Mouse (Mus musculus) heart, embryonic 15.5 days (tissue): ENCODE measurements around the gene Disp3. TPM values are rescaled to one million over a fixed set of nuclear protein-coding genes. Genes with fewer than 3 reads are reported as not detected.

Experiments
- ATAC-seq: fragments of 200-750 bp; cut with Nextera tagmentation; replicated peaks from 2 replicates; pipeline ENCODE4 v1.8.0; 2017; ENCODE audit warnings: low read depth, moderate TSS enrichment; ENCODE audit not compliant: insufficient number of reproducible peaks, insufficient read depth, low FRiP score
- H3K27ac ChIP-seq: fragments of 300-500 bp; sonication (generic); 2 replicates; pipeline ENCODE4 v1.5.1; 2015; ENCODE audit warnings: mild to moderate bottlenecking, inconsistent platforms
- H3K27me3 ChIP-seq: fragments of 300-500 bp; sonication (generic); 2 replicates; pipeline ENCODE4 v1.6.1; 2015; ENCODE audit warnings: inconsistent platforms
- H3K36me3 ChIP-seq: fragments of 300-500 bp; sonication (generic); 2 replicates; pipeline ENCODE4 v1.6.1; 2015; ENCODE audit warnings: mild to moderate bottlenecking, inconsistent platforms
- H3K4me1 ChIP-seq: fragments of 300-500 bp; sonication (generic); replicated peaks from 2 replicates; pipeline ENCODE4 v1.6.1; 2015; ENCODE audit warnings: inconsistent platforms
- H3K4me2 ChIP-seq: fragments of 300-500 bp; sonication (generic); 2 replicates; pipeline ENCODE4 v1.6.1; 2015; ENCODE audit warnings: inconsistent platforms, mild to moderate bottlenecking, moderate library complexity
- H3K4me3 ChIP-seq: fragments of 300-500 bp; sonication (generic); 2 replicates; pipeline ENCODE4 v1.5.1; 2015; ENCODE audit warnings: mild to moderate bottlenecking, inconsistent platforms
- H3K9ac ChIP-seq: fragments of 300-500 bp; sonication (generic); 2 replicates; pipeline ENCODE4 v1.6.1; 2015; ENCODE audit warnings: mild to moderate bottlenecking, inconsistent platforms
- H3K9me3 ChIP-seq: fragments of 300-500 bp; sonication (generic); replicated peaks from 2 replicates; pipeline ENCODE4 v1.6.1; 2016; ENCODE audit warnings: inconsistent platforms
- WGBS: fragments of 180-500 bp; shearing (Covaris S2); methylation state at CpG from one replicate; pipeline ENCODE4 v1.1.7; 2015; ENCODE audit warnings: mixed read lengths; 5-methylcytosine and 5-hydroxymethylcytosine counted together
- polyA plus RNA-seq: library from polyadenylated mRNA; unstranded; fragments of >200 nt; fragmentation: Nextera tagmentation; extraction: Ambion mirVana; gene quantifications from 2 replicates; pipeline ENCODE4 v1.2.1, GENCODE M21; 2015

Gene Disp3
- polyA plus RNA-seq, 1 experiment from 2014 or later, result not detected

DNA sequence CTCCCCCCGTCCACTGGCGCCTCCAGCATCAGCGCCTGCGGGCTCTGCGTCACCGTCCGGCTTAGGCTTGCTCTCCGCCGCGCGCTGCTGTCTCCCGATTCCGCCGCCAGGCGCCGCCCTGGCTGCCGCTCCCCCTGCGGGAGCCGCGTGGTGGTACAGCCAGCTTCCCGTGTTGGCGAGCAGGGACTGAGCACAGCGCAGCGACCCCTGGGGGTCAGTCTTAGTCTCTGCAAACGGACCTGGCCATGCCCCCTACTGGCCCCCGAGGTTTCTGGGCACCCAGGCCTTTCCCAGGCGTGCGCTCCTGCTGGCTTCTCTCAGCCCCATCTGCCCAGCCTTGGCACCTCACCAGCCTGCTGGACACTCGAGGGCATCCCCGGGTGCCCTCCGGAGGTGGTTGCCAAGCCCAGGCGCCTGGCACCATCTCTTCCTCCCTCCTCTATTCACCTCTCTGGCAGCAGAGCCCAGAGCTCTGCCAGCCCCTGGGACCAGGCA lies 337 bp upstream of the Disp3 start:
- peak; percentile 44; the same call in 1 of the 2 replicates for ATAC-seq
- H3K4me2 ChIP-seq, result peak overlapping the region; percentile 62
- no peak overlapping the region for H3K27ac ChIP-seq
- peaks cover 62% of the 10 kb centered on the region for H3K27me3 ChIP-seq
- 3% methylated on average over 32 of the region's 32 CpGs for WGBS
- H3K4me3 ChIP-seq, result peak overlapping the region; percentile 37
- no peaks in the 10 kb centered on the region for H3K36me3 ChIP-seq
- peaks cover 7% of the 10 kb centered on the region for H3K4me1 ChIP-seq
- no peaks in the 10 kb centered on the region for H3K9me3 ChIP-seq
- no peak overlapping the region for H3K9ac ChIP-seq

DNA sequence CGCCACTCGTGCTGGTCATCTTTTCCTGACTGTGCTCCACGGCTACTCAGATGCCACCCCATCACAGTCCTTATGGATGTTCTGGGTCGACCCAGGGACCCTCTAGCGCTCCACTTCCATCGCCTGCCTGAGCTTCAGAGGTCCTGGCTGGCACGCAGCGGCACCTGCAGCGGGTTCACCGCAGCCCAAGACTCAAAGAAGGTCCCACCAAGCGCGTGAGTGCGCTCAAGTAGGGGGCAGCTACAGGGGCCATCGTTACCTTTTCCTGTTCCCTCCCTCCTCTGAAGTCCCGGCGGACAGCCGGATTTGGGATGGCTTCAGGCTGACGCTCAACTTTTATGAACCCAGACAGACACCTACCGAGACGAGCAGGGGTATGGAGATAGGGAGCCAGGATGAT lies 724 bp downstream of the Disp3 start:
- peaks cover 64% of the 10 kb centered on the region for H3K27me3 ChIP-seq
- ATAC-seq, result no peak

DNA sequence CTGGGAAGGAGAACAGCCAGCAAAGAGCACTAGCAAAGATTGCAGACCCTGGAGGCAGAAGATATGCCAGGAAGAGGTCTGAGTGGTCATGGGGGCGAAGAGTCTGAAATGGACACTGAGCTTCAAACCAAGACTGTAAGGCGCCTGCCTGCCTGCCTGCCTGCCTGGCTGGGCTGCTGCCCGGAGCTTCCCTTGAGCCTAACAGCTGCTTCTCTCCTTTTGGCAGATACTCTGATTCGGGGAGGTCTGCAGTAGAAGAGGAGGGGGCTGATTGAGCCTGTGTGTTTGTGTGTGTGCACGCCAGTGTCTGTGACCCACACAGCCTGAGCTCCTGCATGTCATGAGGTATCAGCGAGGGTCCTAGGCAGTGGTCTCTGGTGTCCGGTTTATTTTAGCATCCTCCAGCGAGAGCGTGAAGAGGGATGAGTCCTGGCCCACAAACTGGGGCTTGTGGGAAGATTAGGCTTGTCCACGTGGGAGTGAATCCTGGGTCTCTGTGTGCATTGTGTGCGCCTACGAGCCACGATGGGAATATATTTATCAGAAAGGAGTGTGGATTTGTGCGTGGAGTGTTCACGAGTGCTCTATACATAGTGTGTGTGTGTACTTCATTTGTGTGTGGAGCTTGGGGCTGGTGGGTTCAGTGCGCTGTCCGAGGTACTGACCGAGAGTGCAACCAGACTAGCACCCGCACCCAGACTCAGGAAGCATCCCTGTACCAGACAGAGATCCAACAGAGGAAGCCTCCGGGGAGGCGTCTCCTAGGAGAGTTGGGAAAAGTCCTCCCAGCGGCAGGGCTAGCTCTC lies 1.3 kb downstream of the Disp3 start:
- H3K27ac ChIP-seq, result no peak overlapping the region
- no peak overlapping the region for H3K4me3 ChIP-seq
- H3K27me3 ChIP-seq, result peaks cover 64% of the 10 kb centered on the region
- no peak overlapping the region for H3K4me2 ChIP-seq
- H3K9me3 ChIP-seq, result no peaks in the 10 kb centered on the region
- H3K9ac ChIP-seq, result no peak overlapping the region
- peaks cover 7% of the 10 kb centered on the region for H3K4me1 ChIP-seq
- WGBS, result 18% methylated on average over 22 of the region's 22 CpGs
- no peaks in the 10 kb centered on the region for H3K36me3 ChIP-seq
- no peak for ATAC-seq

More for the DNA sequence above, 724 bp downstream of the Disp3 start:
- H3K27ac ChIP-seq, result no peak overlapping the region
- H3K4me1 ChIP-seq, result peaks cover 7% of the 10 kb centered on the region
- H3K9me3 ChIP-seq, result no peaks in the 10 kb centered on the region
- H3K36me3 ChIP-seq, result no peaks in the 10 kb centered on the region
- no peak overlapping the region for H3K9ac ChIP-seq
- H3K4me2 ChIP-seq, result no peak overlapping the region
- no peak overlapping the region for H3K4me3 ChIP-seq
- WGBS, result 2% methylated on average over 20 of the region's 20 CpGs

DNA sequence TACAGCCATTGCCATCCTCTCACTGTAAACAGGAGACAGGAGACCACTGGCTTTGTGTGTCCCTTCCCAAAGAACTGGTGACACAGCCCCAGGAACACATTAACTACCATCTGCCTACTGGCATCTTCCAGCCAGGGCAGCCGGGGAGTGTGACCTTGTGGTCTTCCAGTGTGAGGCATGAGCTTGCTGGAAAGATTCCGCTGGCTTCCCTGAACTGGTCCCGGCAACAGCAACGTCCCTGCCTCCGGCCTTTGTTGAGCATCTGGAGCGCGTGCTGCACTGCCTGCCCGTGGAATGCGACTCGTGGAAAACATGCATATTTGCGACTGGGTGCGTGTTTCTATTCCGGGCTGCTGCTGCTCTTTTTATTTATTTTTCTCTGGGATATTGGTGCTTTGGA lies 3.5 kb downstream of the Disp3 start:
- ATAC-seq, result no peak
- Histone ChIP-seq H3K4me3 (no peak overlapping the region), H3K4me2 (no peak overlapping the region), H3K9me3 (no peaks in the 10 kb centered on the region), H3K27ac (no peak overlapping the region), H3K36me3 (no peaks in the 10 kb centered on the region), H3K27me3 (peaks cover 59% of the 10 kb centered on the region), H3K4me1 (peaks cover 7% of the 10 kb centered on the region), H3K9ac (no peak overlapping the region)
- 40% methylated on average over 13 of the region's 13 CpGs for WGBS

DNA sequence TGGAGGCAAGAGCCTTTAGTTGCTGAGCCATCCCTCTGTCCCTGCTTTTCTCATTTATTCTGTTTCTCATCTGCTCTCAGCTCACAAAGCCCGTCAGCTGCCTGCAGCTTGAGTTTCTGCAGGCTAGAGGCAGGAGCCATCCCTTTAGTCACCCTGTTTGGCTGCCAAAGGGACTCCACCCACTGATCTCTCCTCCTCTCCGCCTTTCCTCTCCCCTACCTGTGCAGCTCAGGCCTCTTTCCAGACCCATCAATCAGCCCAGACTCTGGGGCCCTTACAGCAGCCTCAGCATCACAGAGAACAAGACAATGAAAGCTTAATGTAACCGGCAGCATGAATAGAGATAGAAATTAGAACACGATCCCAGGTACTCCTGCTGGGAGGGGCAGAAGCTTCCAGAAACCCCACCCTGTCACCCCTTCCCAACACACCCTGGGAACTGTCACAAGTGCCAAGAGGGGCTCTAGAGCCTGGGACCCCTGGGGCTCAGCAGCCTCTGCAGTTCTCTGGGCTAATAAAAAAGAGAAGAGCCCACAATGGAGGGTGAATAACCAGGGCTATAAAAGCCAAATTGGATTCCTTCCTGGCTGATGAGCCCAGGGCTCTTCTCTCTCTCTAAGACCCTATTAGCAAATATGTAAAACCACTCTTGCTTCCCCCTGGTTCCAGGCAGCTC lies 10.8 kb downstream of the Disp3 start:
- Histone ChIP-seq H3K9me3 (no peaks in the 10 kb centered on the region), H3K9ac (no peak overlapping the region), H3K4me1 (no peaks in the 10 kb centered on the region), H3K4me3 (no peak overlapping the region), H3K4me2 (no peak overlapping the region), H3K27ac (no peak overlapping the region), H3K27me3 (peaks cover 56% of the 10 kb centered on the region), H3K36me3 (no peaks in the 10 kb centered on the region)
- WGBS, result 24% methylated on average over 4 of the region's 4 CpGs
- no peak for ATAC-seq

DNA sequence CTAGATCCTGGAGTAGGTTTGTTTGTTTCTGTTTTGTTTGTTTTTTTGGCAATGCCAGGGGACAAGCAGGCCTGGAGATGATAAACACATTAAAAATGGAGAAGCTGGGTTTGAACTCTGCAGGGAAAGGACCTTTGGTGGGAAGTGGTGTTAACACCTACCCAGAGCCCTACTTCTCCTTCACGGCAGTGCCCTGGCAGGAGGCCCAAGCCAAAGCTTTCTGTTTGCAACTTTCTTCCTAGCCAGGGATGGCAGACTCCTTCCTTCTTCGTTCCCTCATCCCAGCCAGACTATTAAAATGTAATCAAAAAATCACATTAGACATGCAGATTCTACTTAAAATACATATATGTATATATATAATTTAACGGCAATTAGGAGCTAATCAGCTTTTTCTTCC lies 13.1 kb downstream of the Disp3 start:
- no peaks in the 10 kb centered on the region for H3K36me3 ChIP-seq
- no peak overlapping the region for H3K4me2 ChIP-seq
- no peak overlapping the region for H3K9ac ChIP-seq
- H3K27me3 ChIP-seq, result peaks cover 79% of the 10 kb centered on the region
- no peak overlapping the region for H3K4me3 ChIP-seq
- no peak overlapping the region for H3K27ac ChIP-seq
- no peak for ATAC-seq
- no peaks in the 10 kb centered on the region for H3K9me3 ChIP-seq
- 41% methylated on average over 3 of the region's 3 CpGs for WGBS
- H3K4me1 ChIP-seq, result no peaks in the 10 kb centered on the region

DNA sequence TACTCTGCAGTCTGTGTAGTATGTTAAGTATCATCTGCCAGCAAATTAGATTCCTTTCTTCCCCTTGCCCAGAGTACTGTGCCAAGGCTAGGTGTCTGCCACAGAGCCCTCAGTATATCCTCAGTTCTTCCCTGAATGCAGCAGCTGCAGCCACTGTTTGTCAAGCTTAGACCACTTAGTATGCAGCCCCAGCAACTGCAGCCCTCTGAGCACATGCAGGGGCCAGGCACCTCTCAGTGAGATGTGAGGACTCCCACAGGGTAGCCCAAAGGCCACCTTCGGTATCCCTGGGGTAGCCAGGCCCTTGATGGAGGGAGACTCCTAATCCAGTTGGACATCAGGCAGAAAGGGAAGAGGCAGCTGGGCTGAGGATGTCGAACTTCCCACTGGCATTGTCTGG lies 14.5 kb downstream of the Disp3 start:
- ATAC-seq, result no peak
- H3K27me3 ChIP-seq, result peaks cover 82% of the 10 kb centered on the region

DNA sequence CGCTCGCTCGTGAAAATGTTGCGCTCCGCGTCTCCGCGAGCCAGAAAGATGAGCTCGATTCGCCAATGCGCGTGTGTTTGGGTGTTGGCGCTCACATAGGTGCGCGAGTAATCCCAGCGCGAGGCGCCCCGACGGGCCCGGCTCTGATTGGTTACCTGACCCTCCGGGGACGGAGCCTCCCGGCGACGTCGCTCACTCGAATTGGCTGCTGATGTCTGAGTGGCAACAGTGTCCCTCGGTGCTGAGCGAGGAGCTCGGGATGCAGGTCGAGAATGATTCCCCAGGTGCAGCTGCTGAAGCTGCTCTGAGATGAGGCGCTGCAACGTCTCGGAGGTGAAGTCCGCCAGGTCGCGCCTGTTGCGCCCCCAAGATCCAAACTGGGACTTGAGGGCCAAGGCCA lies 16.1 kb downstream of the Disp3 start:
- ATAC-seq, result no peak
- H3K36me3 ChIP-seq, result no peaks in the 10 kb centered on the region
- H3K27ac ChIP-seq, result no peak overlapping the region
- 4% methylated on average over 39 of the region's 39 CpGs for WGBS
- H3K4me2 ChIP-seq, result no peak overlapping the region
- H3K4me1 ChIP-seq, result no peaks in the 10 kb centered on the region
- peaks cover 73% of the 10 kb centered on the region for H3K27me3 ChIP-seq
- no peak overlapping the region for H3K4me3 ChIP-seq
- no peaks in the 10 kb centered on the region for H3K9me3 ChIP-seq
- no peak overlapping the region for H3K9ac ChIP-seq

More for the DNA sequence above, 14.5 kb downstream of the Disp3 start:
- no peak overlapping the region for H3K4me2 ChIP-seq
- 9% methylated on average over 2 of the region's 2 CpGs for WGBS
- H3K36me3 ChIP-seq, result no peaks in the 10 kb centered on the region
- no peaks in the 10 kb centered on the region for H3K4me1 ChIP-seq
- H3K27ac ChIP-seq, result no peak overlapping the region
- H3K9me3 ChIP-seq, result no peaks in the 10 kb centered on the region
- no peak overlapping the region for H3K4me3 ChIP-seq
- no peak overlapping the region for H3K9ac ChIP-seq

DNA sequence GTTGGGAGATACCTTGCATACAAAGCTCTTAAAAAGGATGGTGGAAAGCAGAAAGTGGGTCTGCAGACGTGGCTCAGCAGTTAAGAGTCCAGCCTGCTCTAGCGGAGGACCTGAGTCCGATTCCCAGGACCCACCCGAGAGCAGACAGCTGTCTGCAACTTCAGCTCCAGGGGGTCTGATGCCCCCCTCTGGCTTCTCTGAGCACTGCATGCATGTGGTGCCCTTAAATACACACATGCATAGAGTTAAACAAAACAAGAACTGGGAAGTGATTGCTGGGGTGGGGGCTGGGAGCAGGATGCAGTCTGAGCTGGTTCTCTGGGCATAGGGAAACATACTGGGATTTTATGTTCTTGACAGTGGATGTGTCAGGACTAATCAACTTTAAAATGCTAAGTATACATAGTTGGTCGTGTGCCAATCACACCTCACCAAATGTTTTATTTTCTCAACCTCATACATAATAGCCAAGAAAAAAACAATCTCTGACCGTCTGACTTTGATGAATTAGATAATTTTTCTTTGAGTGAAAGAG lies 20.7 kb downstream of the Disp3 start:
- H3K9me3 ChIP-seq, result no peaks in the 10 kb centered on the region
- H3K4me2 ChIP-seq, result no peak overlapping the region
- no peaks in the 10 kb centered on the region for H3K36me3 ChIP-seq
- H3K9ac ChIP-seq, result no peak overlapping the region
- WGBS, result 79% methylated on average over 6 of the region's 6 CpGs
- no peaks in the 10 kb centered on the region for H3K4me1 ChIP-seq
- no peak for ATAC-seq
- no peak overlapping the region for H3K27ac ChIP-seq
- H3K27me3 ChIP-seq, result peaks cover 27% of the 10 kb centered on the region
- H3K4me3 ChIP-seq, result no peak overlapping the region

DNA sequence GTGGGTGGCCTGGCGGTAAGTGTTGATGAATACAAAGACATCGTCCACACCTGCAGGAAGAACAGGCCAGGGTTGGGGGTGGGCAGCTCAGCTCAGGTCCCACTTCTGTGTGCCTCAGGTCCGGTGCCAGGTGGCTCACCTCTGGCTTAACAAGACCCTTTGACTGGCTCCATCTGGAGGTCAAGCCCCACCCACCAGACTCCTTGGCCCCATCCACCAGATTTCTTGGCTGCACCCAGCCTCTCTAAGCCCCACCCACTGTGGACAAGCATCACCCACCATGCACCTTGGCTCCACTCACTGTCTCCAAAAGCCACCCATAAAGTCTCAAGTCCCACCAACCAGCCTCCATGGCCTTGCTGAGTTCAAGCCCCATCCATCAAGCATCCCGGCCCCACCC lies 27.8 kb downstream of the Disp3 start:
- H3K4me2 ChIP-seq, result no peak overlapping the region
- H3K36me3 ChIP-seq, result no peaks in the 10 kb centered on the region
- H3K4me3 ChIP-seq, result no peak overlapping the region
- H3K27me3 ChIP-seq, result peaks cover 8% of the 10 kb centered on the region; the same call in 1 of the 2 replicates
- H3K9me3 ChIP-seq, result no peaks in the 10 kb centered on the region
- 82% methylated on average over 4 of the region's 4 CpGs for WGBS
- H3K9ac ChIP-seq, result no peak overlapping the region
- H3K4me1 ChIP-seq, result no peaks in the 10 kb centered on the region
- no peak for ATAC-seq
- H3K27ac ChIP-seq, result no peak overlapping the region

DNA sequence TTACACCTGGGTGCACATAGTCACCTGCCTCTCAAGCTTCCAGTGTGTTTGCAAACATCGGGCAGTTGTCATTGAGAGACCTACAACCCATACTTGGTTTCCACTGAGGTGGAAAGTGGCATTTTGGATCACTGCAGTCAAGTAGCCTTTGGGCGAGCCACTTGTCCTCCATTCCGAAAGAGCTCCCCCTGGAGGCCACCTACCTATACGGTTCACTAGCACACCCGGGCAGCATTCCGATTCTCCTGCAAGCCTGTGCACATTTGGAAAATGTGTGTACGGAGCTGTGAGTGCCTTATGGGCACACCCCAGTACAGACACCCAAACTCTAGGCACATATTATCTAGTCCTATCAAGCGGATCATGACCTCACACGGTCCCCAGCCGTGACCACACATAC lies 38.4 kb downstream of the Disp3 start:
- H3K27ac ChIP-seq, result no peak overlapping the region
- H3K4me1 ChIP-seq, result no peaks in the 10 kb centered on the region
- no peaks in the 10 kb centered on the region for H3K36me3 ChIP-seq
- H3K4me3 ChIP-seq, result no peak overlapping the region
- no peak for ATAC-seq
- no peaks in the 10 kb centered on the region for H3K27me3 ChIP-seq
- 39% methylated on average over 10 of the region's 10 CpGs for WGBS
- no peak overlapping the region for H3K9ac ChIP-seq
- H3K4me2 ChIP-seq, result no peak overlapping the region
- no peaks in the 10 kb centered on the region for H3K9me3 ChIP-seq
